Comparison of ENCODE assay signal across 8 mouse cellular contexts in genomic region chr14:121172065-121173036, GRCm38 (mm10).
DNase-seq lines count a peak whose midpoint lies in the region; ATAC-seq lines count a peak whose summit lies in the region.

No protein-coding gene starts in this region.

- no peaks in the 10 kb centered on the region for H3K27me3 ChIP-seq in kidney, embryonic 16.5 days (ENCODE audit: insufficient read depth, low read length)
- no peaks in the 10 kb centered on the region for H3K27me3 ChIP-seq in hindbrain, embryonic 16.5 days (replicated peaks; ENCODE audit: control insufficient read depth, insufficient read depth, low read length)

- no peak overlapping the region for H3K4me2 ChIP-seq in kidney, embryonic 16.5 days (replicated peaks; ENCODE audit: low read depth, low read length)
- H3K4me2 ChIP-seq in hindbrain, embryonic 16.5 days (ENCODE audit: low read length) = peak overlapping the region; percentile 46

- DNase-seq in kidney, postnatal 25 days = no peak
- peak; percentile 84 for DNase-seq in fibroblast of lung, adult 2 months (ENCODE audit: low read depth)
- peak; percentile 35 for DNase-seq in mesoderm, embryonic 11.5 days (ENCODE audit: low read depth, low spot score)
- DNase-seq in telencephalon, adult 2 months (ENCODE audit: low read depth, low spot score) = peak; percentile 78
- DNase-seq in thymus, postnatal 25 days = no peak
- DNase-seq in spleen, postnatal 14 days (ENCODE audit: low spot score in 2 of 2) = no peak

- 44% methylated on average over 19 of the region's 19 CpGs for WGBS in kidney, embryonic 16.5 days
- 20% methylated on average over 19 of the region's 19 CpGs for WGBS in hindbrain, embryonic 16.5 days

- no peaks in the 10 kb centered on the region for H3K36me3 ChIP-seq in kidney, embryonic 16.5 days (ENCODE audit: insufficient read depth, low read length)
- no peaks in the 10 kb centered on the region for H3K36me3 ChIP-seq in hindbrain, embryonic 16.5 days (ENCODE audit: control insufficient read depth, insufficient read depth, low read length)

- no peak overlapping the region for H3K4me3 ChIP-seq in kidney, embryonic 16.5 days (ENCODE audit: low read length)
- peak overlapping the region; percentile 21 for H3K4me3 ChIP-seq in hindbrain, embryonic 16.5 days (ENCODE audit: low read length)

- H3K9me3 ChIP-seq in kidney, embryonic 16.5 days (ENCODE audit: low read length) = no peaks in the 10 kb centered on the region
- H3K9me3 ChIP-seq in hindbrain, embryonic 16.5 days (ENCODE audit: control insufficient read depth, low read length) = no peaks in the 10 kb centered on the region

- peak overlapping the region; percentile 53; the same call in 1 of the 2 replicates for H3K27ac ChIP-seq in kidney, embryonic 16.5 days (ENCODE audit: low read length)
- H3K27ac ChIP-seq in hindbrain, embryonic 16.5 days (ENCODE audit: low read depth, low read length) = peak overlapping the region; percentile 72

- no peak for ATAC-seq in kidney, embryonic 16.5 days (ENCODE audit: low FRiP score, low TSS enrichment)
- peak; percentile 71 for ATAC-seq in hindbrain, embryonic 16.5 days

- no peak overlapping the region for H3K9ac ChIP-seq in kidney, embryonic 16.5 days (replicated peaks; ENCODE audit: low read length)
- H3K9ac ChIP-seq in hindbrain, embryonic 16.5 days (ENCODE audit: low read depth, low read length) = peak overlapping the region; percentile 15; the same call in 1 of the 2 replicates

- peaks cover 43% of the 10 kb centered on the region for H3K4me1 ChIP-seq in kidney, embryonic 16.5 days (ENCODE audit: insufficient read depth, low read length)
- peaks cover 20% of the 10 kb centered on the region for H3K4me1 ChIP-seq in hindbrain, embryonic 16.5 days (ENCODE audit: control insufficient read depth, insufficient read depth, low read depth, low read length)

Comparison
In these comparisons a context has a peak if more than half of its experiments do, and no peak if none do; other contexts are left out.
1. DNase-seq: peak in fibroblast of lung, adult 2 months (single experiment), mesoderm, embryonic 11.5 days (single experiment) and telencephalon, adult 2 months (single experiment); none in kidney, postnatal 25 days (0 of 2), thymus, postnatal 25 days (single experiment) and spleen, postnatal 14 days (0 of 2).